Mouse (Mus musculus) liver, adult 2 months (tissue): ENCODE results near the gene Syt12. TPM values are rescaled to one million over a fixed set of nuclear protein-coding genes. Genes with fewer than 3 reads are reported as not detected.

Experiments used
- DNase-seq: peaks from one replicate; pipeline ENCODE4 v3.0.0-alpha.2; 2011; ENCODE audit warnings: low read depth, low spot score; ENCODE audit errors: extremely low read depth
- H3K27ac ChIP-seq: fragments of 200-500 bp; replicated peaks from 2 replicates; pipeline ENCODE4 v1.5.1; 2012; ENCODE audit warnings: low read depth, mild to moderate bottlenecking, control low read depth, inconsistent platforms, low read length; ENCODE audit not compliant: insufficient read depth
- H3K27me3 ChIP-seq: fragments of 200-500 bp; 2 replicates; pipeline ENCODE4 v1.6.1; 2012; ENCODE audit warnings: mild to moderate bottlenecking, moderate library complexity, low read length, inconsistent platforms; ENCODE audit not compliant: control insufficient read depth, insufficient read depth
- H3K36me3 ChIP-seq: fragments of 200-500 bp; 2 replicates; pipeline ENCODE4 v1.6.1; 2012; ENCODE audit warnings: low read length, inconsistent platforms; ENCODE audit not compliant: control insufficient read depth, insufficient read depth
- H3K4me1 ChIP-seq: fragments of 200-500 bp; 2 replicates; pipeline ENCODE4 v1.6.1; 2011; ENCODE audit warnings: low read length; ENCODE audit not compliant: control insufficient read depth, insufficient read depth
- H3K4me3 ChIP-seq: fragments of 200-500 bp; 2 replicates; pipeline ENCODE4 v1.5.1; 2011; ENCODE audit warnings: low read depth, mild to moderate bottlenecking, control low read depth, low read length, moderate library complexity; ENCODE audit not compliant: insufficient read depth
- H3K79me2 ChIP-seq: fragments of 200-500 bp; 2 replicates; pipeline ENCODE4 v1.6.1; 2012; ENCODE audit warnings: inconsistent platforms, mild to moderate bottlenecking, low read length, moderate library complexity; ENCODE audit not compliant: control insufficient read depth, insufficient read depth
- H3K9ac ChIP-seq: fragments of 200-500 bp; 2 replicates; pipeline ENCODE4 v1.6.1; 2012; ENCODE audit warnings: low read depth, mild to moderate bottlenecking, control low read depth, inconsistent platforms, low read length
- CTCF ChIP-seq: fragments of 200-500 bp; IDR thresholded peaks from 2 replicates; pipeline ENCODE4 v1.5.1; 2011; ENCODE audit warnings: low read depth, low read length, control low read depth
- POLR2A ChIP-seq: fragments of 200-500 bp; IDR thresholded peaks from 2 replicates; pipeline ENCODE4 v1.6.1; 2011; ENCODE audit warnings: low read length, control low read depth; ENCODE audit not compliant: insufficient read depth; ENCODE audit errors: extremely low read depth
- WGBS: fragments of 180-500 bp; shearing (Covaris S2); methylation state at CpG from one replicate; pipeline ENCODE4 v1.1.7; 2018; 5-methylcytosine and 5-hydroxymethylcytosine counted together
- polyA plus RNA-seq: library from polyadenylated mRNA; depleted of rRNA; stranded (reverse); fragments of >200 nt; gene quantifications from 2 replicates; pipeline ENCODE4 v1.2.3, GENCODE M21; 2012
- total RNA-seq: library from RNA; depleted of rRNA; stranded (reverse); fragments of >200 nt; gene quantifications from 2 replicates; pipeline ENCODE4 v1.2.3, GENCODE M21; 2014

Gene Syt12
- total and polyA plus RNA-seq, 2 experiments: 0.28 to 0.91 TPM

- Histone ChIP-seq H3K4me1 (peaks cover 10% of the 10 kb centered on the region), H3K79me2 (no peaks in the 10 kb centered on the region; the same call in 1 of the 2 replicates), H3K9ac (peak overlapping the region; percentile 13; the same call in 1 of the 2 replicates), H3K4me3 (no peak overlapping the region), H3K36me3 (peaks cover 11% of the 10 kb centered on the region; the same call in 1 of the 2 replicates), H3K27me3 (no peaks in the 10 kb centered on the region), H3K27ac (peak overlapping the region; percentile 51)
- TF ChIP-seq CTCF (no peak), POLR2A (no peak)
- DNase-seq: peak; percentile 97
- 15% methylated on average over 8 of the region's 8 CpGs for WGBS
Measured at GRCm38 (mm10) chr19:4420153-4420910, 56.9 kb downstream of the Syt12 start.

GRCm38 (mm10) chr19:4419711-4420110 is 57.5 kb downstream of the Syt12 start:
- no peak for DNase-seq
- Histone ChIP-seq H3K4me3 (no peak overlapping the region), H3K27ac (0 out of 2 replicates have a peak overlapping the region, but pooled peaks have one; percentile 27), H3K36me3 (peaks cover 5% of the 10 kb centered on the region; the same call in 1 of the 2 replicates), H3K79me2 (no peaks in the 10 kb centered on the region), H3K27me3 (no peaks in the 10 kb centered on the region), H3K4me1 (peaks cover 10% of the 10 kb centered on the region), H3K9ac (no peak overlapping the region)
- no peak for TF ChIP-seq CTCF
- TF ChIP-seq POLR2A: no peak
- WGBS: 87% methylated on average over 5 of the region's 5 CpGs

DNA sequence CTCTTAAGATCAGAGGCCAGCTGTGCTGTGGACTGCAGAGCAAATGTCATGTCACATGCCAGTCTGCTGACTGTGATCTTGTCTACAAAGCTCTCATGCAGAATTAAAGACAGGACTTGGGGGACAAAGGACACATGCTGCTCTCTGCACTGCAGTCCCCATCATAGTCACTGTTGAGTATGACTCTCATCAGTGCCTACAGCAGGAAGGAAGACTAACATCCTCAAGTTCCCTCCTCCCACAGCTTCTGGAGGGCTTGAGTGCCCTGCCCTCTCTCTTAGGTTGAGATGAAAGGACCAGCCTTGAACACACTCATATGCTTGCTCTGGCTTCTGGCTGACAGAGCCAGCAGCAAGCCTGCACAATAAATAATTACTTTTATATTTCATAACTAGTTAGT is 59.5 kb downstream of the Syt12 start:
- Histone ChIP-seq H3K27me3 (no peaks in the 10 kb centered on the region), H3K36me3 (no peaks in the 10 kb centered on the region)
- DNase-seq: no peak

DNA sequence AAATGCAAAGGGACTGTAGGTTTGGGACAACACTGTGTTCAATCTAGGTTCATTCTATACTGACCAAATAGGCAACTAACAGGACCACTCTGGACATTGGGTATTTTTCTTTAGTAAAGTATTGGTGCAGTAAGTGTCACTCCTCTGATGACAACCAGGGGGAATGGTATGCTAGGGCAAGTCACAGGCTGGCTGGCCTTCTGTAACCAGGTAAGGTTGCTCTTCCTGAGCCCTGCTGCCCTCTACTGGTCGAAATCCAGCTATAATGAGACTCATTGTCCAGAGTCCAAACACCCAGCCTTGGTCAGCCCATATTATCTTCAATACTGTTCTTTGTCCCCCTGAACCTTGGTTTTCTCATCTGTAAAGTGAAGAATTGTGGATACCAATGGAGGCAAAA is 60.1 kb downstream of the Syt12 start:
- Histone ChIP-seq H3K27ac (no peak overlapping the region), H3K36me3 (no peaks in the 10 kb centered on the region), H3K9ac (no peak overlapping the region), H3K79me2 (no peaks in the 10 kb centered on the region), H3K4me3 (no peak overlapping the region), H3K4me1 (peaks cover 10% of the 10 kb centered on the region), H3K27me3 (no peaks in the 10 kb centered on the region)
- 0% methylated on average over 1 of the region's 1 CpGs for WGBS
- DNase-seq: peak; percentile 66
- no peak for TF ChIP-seq POLR2A
- TF ChIP-seq CTCF: peak; percentile 85

More for the DNA sequence above, 59.5 kb downstream of the Syt12 start:
- Histone ChIP-seq H3K79me2 (no peaks in the 10 kb centered on the region), H3K27ac (no peak overlapping the region), H3K4me3 (no peak overlapping the region), H3K9ac (no peak overlapping the region), H3K4me1 (peaks cover 10% of the 10 kb centered on the region)
- no peak for TF ChIP-seq POLR2A

- 86% methylated on average over 1 of the region's 1 CpGs for WGBS
Measured at GRCm38 (mm10) chr19:4414631-4415030, 62.6 kb downstream of the Syt12 start.

GRCm38 (mm10) chr19:4409062-4409461 is 68.2 kb downstream of the Syt12 start:
- 77% methylated on average over 2 of the region's 2 CpGs for WGBS

More at GRCm38 (mm10) chr19:4414631-4415030, 62.6 kb downstream of the Syt12 start:
- H3K4me3 ChIP-seq: no peak overlapping the region
- no peak overlapping the region for H3K9ac ChIP-seq
- no peaks in the 10 kb centered on the region for H3K4me1 ChIP-seq
- H3K27me3 ChIP-seq: no peaks in the 10 kb centered on the region
- H3K79me2 ChIP-seq: no peaks in the 10 kb centered on the region
- no peak for DNase-seq
- TF ChIP-seq POLR2A: no peak
- no peak for TF ChIP-seq CTCF
- no peaks in the 10 kb centered on the region for H3K36me3 ChIP-seq
- H3K27ac ChIP-seq: no peak overlapping the region

More at GRCm38 (mm10) chr19:4409062-4409461, 68.2 kb downstream of the Syt12 start:
- DNase-seq: no peak
- Histone ChIP-seq H3K36me3 (no peaks in the 10 kb centered on the region), H3K27ac (no peak overlapping the region), H3K27me3 (no peaks in the 10 kb centered on the region), H3K9ac (no peak overlapping the region), H3K4me1 (no peaks in the 10 kb centered on the region), H3K79me2 (no peaks in the 10 kb centered on the region), H3K4me3 (no peak overlapping the region)
- TF ChIP-seq POLR2A: no peak
- no peak for TF ChIP-seq CTCF
